Mouse (Mus musculus): ENCODE results near the gene Spata17. TPM values are rescaled to one million over a fixed set of nuclear protein-coding genes. Genes with fewer than 3 reads are reported as not detected.

Spata17 gene
- polyA plus RNA-seq, 1 experiment from 2014 or later, result 0.33 TPM

GRCm38 (mm10) chr1:187232196-187232955, 17.1 kb upstream of the Spata17 start:
- Histone ChIP-seq H3K9ac (no peak overlapping the region), H3K27me3 (no peaks in the 10 kb centered on the region), H3K36me3 (replicated peaks) (peaks cover 12% of the 10 kb centered on the region; the same call in 1 of the 2 replicates), H3K4me1 (replicated peaks) (peaks cover 6% of the 10 kb centered on the region), H3K9me3 (replicated peaks) (no peaks in the 10 kb centered on the region), H3K4me2 (no peak overlapping the region), H3K4me3 (replicated peaks) (no peak overlapping the region), H3K27ac (replicated peaks) (no peak overlapping the region)
- ATAC-seq (ENCODE audit: insufficient read depth), result no peak
- 81% methylated on average over 14 of the region's 14 CpGs for WGBS (ENCODE audit: insufficient replicate concordance)

- Histone ChIP-seq H3K27ac (replicated peaks) (no peak overlapping the region), H3K4me1 (replicated peaks) (peaks cover 16% of the 10 kb centered on the region), H3K9me3 (replicated peaks) (no peaks in the 10 kb centered on the region), H3K4me3 (replicated peaks) (no peak overlapping the region), H3K4me2 (no peak overlapping the region), H3K36me3 (replicated peaks) (peaks cover 12% of the 10 kb centered on the region; the same call in 1 of the 2 replicates), H3K9ac (no peak overlapping the region), H3K27me3 (no peaks in the 10 kb centered on the region)
- no peak for ATAC-seq (ENCODE audit: insufficient read depth)
- 91% methylated on average over 5 of the region's 5 CpGs for WGBS (ENCODE audit: insufficient replicate concordance)
These were observed 15.0 kb upstream of the Spata17 start for GRCm38 (mm10) chr1:187230255-187230654.

- ATAC-seq (ENCODE audit: insufficient read depth), result no peak; the same call in 1 of the 2 replicates
- Histone ChIP-seq H3K9me3 (replicated peaks) (no peaks in the 10 kb centered on the region), H3K4me2 (no peak overlapping the region), H3K27me3 (no peaks in the 10 kb centered on the region), H3K4me3 (replicated peaks) (no peak overlapping the region), H3K27ac (replicated peaks) (no peak overlapping the region), H3K36me3 (replicated peaks) (peaks cover 11% of the 10 kb centered on the region; the same call in 1 of the 2 replicates), H3K4me1 (replicated peaks) (peaks cover 16% of the 10 kb centered on the region), H3K9ac (no peak overlapping the region)
- WGBS (ENCODE audit: insufficient replicate concordance), result 64% methylated on average over 13 of the region's 13 CpGs
These were observed 13.3 kb upstream of the Spata17 start for GRCm38 (mm10) chr1:187228414-187229146.

GRCm38 (mm10) chr1:187226328-187227025, 11.2 kb upstream of the Spata17 start:
- peak overlapping the region; percentile 10 for H3K27ac ChIP-seq (replicated peaks)
- WGBS (ENCODE audit: insufficient replicate concordance), result 53% methylated on average over 11 of the region's 11 CpGs
- H3K27me3 ChIP-seq, result no peaks in the 10 kb centered on the region
- ATAC-seq (ENCODE audit: insufficient read depth), result 0 out of 2 replicates have a peak, but pooled peaks have one; percentile 41
- 0 out of 2 replicates have a peak, but pooled peaks cover 3% of the 10 kb centered on the region for H3K36me3 ChIP-seq (replicated peaks)
- no peaks in the 10 kb centered on the region for H3K9me3 ChIP-seq (replicated peaks)
- H3K4me3 ChIP-seq (replicated peaks), result no peak overlapping the region
- no peak overlapping the region for H3K4me2 ChIP-seq
- no peak overlapping the region for H3K9ac ChIP-seq
- H3K4me1 ChIP-seq (replicated peaks), result peaks cover 16% of the 10 kb centered on the region

- no peak overlapping the region for H3K27ac ChIP-seq (replicated peaks)
- no peak overlapping the region for H3K4me2 ChIP-seq
- H3K4me3 ChIP-seq (replicated peaks), result no peak overlapping the region
- no peak overlapping the region for H3K9ac ChIP-seq
- H3K27me3 ChIP-seq, result no peaks in the 10 kb centered on the region
- peaks cover 17% of the 10 kb centered on the region for H3K4me1 ChIP-seq (replicated peaks)
- no peak for ATAC-seq (ENCODE audit: insufficient read depth)
- 65% methylated on average over 6 of the region's 6 CpGs for WGBS (ENCODE audit: insufficient replicate concordance)
- no peaks in the 10 kb centered on the region for H3K9me3 ChIP-seq (replicated peaks)
- H3K36me3 ChIP-seq (replicated peaks), result no peaks in the 10 kb centered on the region
These were observed 5.5 kb upstream of the Spata17 start for GRCm38 (mm10) chr1:187220756-187221155.

GRCm38 (mm10) chr1:187216620-187217410, 1.6 kb upstream of the Spata17 start:
- H3K4me1 ChIP-seq (replicated peaks), result peaks cover 24% of the 10 kb centered on the region
- ATAC-seq (ENCODE audit: insufficient read depth), result no peak
- H3K9me3 ChIP-seq (replicated peaks), result no peaks in the 10 kb centered on the region
- H3K4me2 ChIP-seq, result no peak overlapping the region
- no peak overlapping the region for H3K4me3 ChIP-seq (replicated peaks)
- no peak overlapping the region for H3K9ac ChIP-seq
- no peaks in the 10 kb centered on the region for H3K36me3 ChIP-seq (replicated peaks)
- 41% methylated on average over 9 of the region's 9 CpGs for WGBS (ENCODE audit: insufficient replicate concordance)
- H3K27me3 ChIP-seq, result no peaks in the 10 kb centered on the region
- H3K27ac ChIP-seq (replicated peaks), result no peak overlapping the region

GRCm38 (mm10) chr1:187210736-187211135, 4.5 kb downstream of the Spata17 start:
- peaks cover 7% of the 10 kb centered on the region; the same call in 1 of the 2 replicates for H3K4me1 ChIP-seq (replicated peaks)
- no peak overlapping the region for H3K4me3 ChIP-seq (replicated peaks)
- no peak overlapping the region for H3K4me2 ChIP-seq
- H3K27me3 ChIP-seq, result no peaks in the 10 kb centered on the region
- 60% methylated on average over 4 of the region's 4 CpGs for WGBS (ENCODE audit: insufficient replicate concordance)
- no peak for ATAC-seq (ENCODE audit: insufficient read depth)
- H3K9me3 ChIP-seq (replicated peaks), result no peaks in the 10 kb centered on the region
- no peak overlapping the region for H3K27ac ChIP-seq (replicated peaks)
- no peak overlapping the region for H3K9ac ChIP-seq
- H3K36me3 ChIP-seq (replicated peaks), result no peaks in the 10 kb centered on the region

- Histone ChIP-seq H3K36me3 (replicated peaks) (no peaks in the 10 kb centered on the region), H3K9me3 (replicated peaks) (no peaks in the 10 kb centered on the region), H3K4me3 (replicated peaks) (no peak overlapping the region), H3K27me3 (no peaks in the 10 kb centered on the region), H3K4me2 (no peak overlapping the region), H3K27ac (replicated peaks) (no peak overlapping the region), H3K9ac (no peak overlapping the region), H3K4me1 (replicated peaks) (no peaks in the 10 kb centered on the region)
- no peak for ATAC-seq (ENCODE audit: insufficient read depth)
- 43% methylated on average over 4 of the region's 4 CpGs for WGBS (ENCODE audit: insufficient replicate concordance)
These were observed 5.8 kb downstream of the Spata17 start for GRCm38 (mm10) chr1:187209496-187209895.

GRCm38 (mm10) chr1:187205506-187205905, 9.8 kb downstream of the Spata17 start:
- H3K27me3 ChIP-seq, result no peaks in the 10 kb centered on the region
- no peak overlapping the region for H3K27ac ChIP-seq (replicated peaks)
- H3K4me3 ChIP-seq (replicated peaks), result no peak overlapping the region
- WGBS (ENCODE audit: insufficient replicate concordance), result 60% methylated on average over 6 of the region's 6 CpGs
- H3K36me3 ChIP-seq (replicated peaks), result no peaks in the 10 kb centered on the region
- H3K9ac ChIP-seq, result no peak overlapping the region
- no peak for ATAC-seq (ENCODE audit: insufficient read depth)
- no peaks in the 10 kb centered on the region for H3K4me1 ChIP-seq (replicated peaks)
- no peaks in the 10 kb centered on the region for H3K9me3 ChIP-seq (replicated peaks)
- H3K4me2 ChIP-seq, result no peak overlapping the region

GRCm38 (mm10) chr1:187178546-187178945, 36.7 kb downstream of the Spata17 start:
- no peak overlapping the region for H3K27ac ChIP-seq (replicated peaks)
- no peak overlapping the region for H3K4me3 ChIP-seq (replicated peaks)
- 47% methylated on average over 1 of the region's 1 CpGs for WGBS (ENCODE audit: insufficient replicate concordance)
- no peaks in the 10 kb centered on the region for H3K4me1 ChIP-seq (replicated peaks)
- H3K36me3 ChIP-seq (replicated peaks), result no peaks in the 10 kb centered on the region
- no peak overlapping the region for H3K9ac ChIP-seq
- ATAC-seq (ENCODE audit: insufficient read depth), result no peak
- no peaks in the 10 kb centered on the region for H3K9me3 ChIP-seq (replicated peaks)
- H3K27me3 ChIP-seq, result no peaks in the 10 kb centered on the region
- no peak overlapping the region for H3K4me2 ChIP-seq

Data from liver, embryonic 15.5 days (tissue).